Mouse (Mus musculus) liver, embryonic 15.5 days (tissue): ENCODE measurements around the gene Cd200r3. TPM values are rescaled to one million over a fixed set of nuclear protein-coding genes. Genes with fewer than 3 reads are reported as not detected.

ENCODE experiments used
- polyA plus RNA-seq: library from polyadenylated mRNA; unstranded; fragments of >200 nt; fragmentation: Nextera tagmentation; extraction: Ambion mirVana; gene quantifications from 2 replicates; pipeline ENCODE4 v1.2.1, GENCODE M21; 2015

Cd200r3 gene
- polyA plus RNA-seq, 1 experiment from 2014 or later: 0.88 TPM

Other genes starting within 250 kb of the Cd200r3 start
- gene Nepro, start 219.4 kb upstream of the Cd200r3 start, polyA plus RNA-seq: 2.1 TPM in 2 replicates
- 13.3 and 15.4 TPM in 2 replicates for gene Gtpbp8, start 197.3 kb upstream of the Cd200r3 start, polyA plus RNA-seq
- gene Cd200r1, start 177.9 kb upstream of the Cd200r3 start, polyA plus RNA-seq: 3.5 and 3.8 TPM in 2 replicates
- 0.37 and 0.56 TPM in 2 replicates for gene Cd200r4, start 131.9 kb upstream of the Cd200r3 start, polyA plus RNA-seq
- not detected in 2 replicates for gene Cd200r2, start 76.6 kb upstream of the Cd200r3 start, polyA plus RNA-seq
- 9.7 TPM in 2 replicates for gene Ccdc80, start 149.7 kb downstream of the Cd200r3 start, polyA plus RNA-seq
- 6.1 and 6.6 TPM in 2 replicates for gene Slc35a5, start 215.0 kb downstream of the Cd200r3 start, polyA plus RNA-seq
- gene Atg3, start 215.1 kb downstream of the Cd200r3 start, polyA plus RNA-seq: 16.2 and 17.1 TPM in 2 replicates